Mouse (Mus musculus) left cerebral cortex, postnatal 14 days (tissue): ENCODE results near the gene Arhgap29. TPM values are rescaled to one million over a fixed set of nuclear protein-coding genes. Genes with fewer than 3 reads are reported as not detected.

Experiments
- DNase-seq, 2 experiments: peaks; one replicate each; pipeline ENCODE4 v3.0.0; 2021 to 2022; ENCODE audit warnings: low spot score in 2 of 2, mixed read lengths in 1 of 2
- intact Hi-C: fragments of 180-260 bp; cut with DNase I; formaldehyde crosslinking; loops from one replicate; pipeline ENCODE4 v1.15.1; 2025
- total RNA-seq, 2 experiments: library from RNA; stranded (reverse); gene quantifications; 2 replicates each; pipeline ENCODE4 v1.2.3; 2021

Arhgap29 gene
- total RNA-seq, 2 experiments from 2014 or later: 26.3 to 28.2 TPM

DNA sequence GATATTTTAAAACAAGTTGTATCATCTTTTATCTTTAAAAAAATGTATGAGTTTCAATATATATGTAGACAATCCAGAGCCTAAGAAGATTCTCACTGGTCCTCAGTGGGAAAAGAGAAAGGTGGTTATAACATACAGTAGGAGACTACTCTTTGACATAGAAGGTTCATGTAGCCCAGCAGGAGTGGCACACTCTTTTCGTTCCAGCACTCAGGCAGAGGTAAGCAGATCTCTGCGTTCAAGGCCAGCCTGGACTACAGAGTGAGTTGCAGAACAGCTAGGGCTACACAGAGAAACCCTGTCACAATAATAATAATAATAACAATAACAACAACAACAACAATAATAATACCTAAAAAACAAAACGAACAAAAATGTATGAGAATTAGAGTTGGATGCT, 23.0 kb downstream of the Arhgap29 start:
- intact Hi-C loops: no loop called here

DNA sequence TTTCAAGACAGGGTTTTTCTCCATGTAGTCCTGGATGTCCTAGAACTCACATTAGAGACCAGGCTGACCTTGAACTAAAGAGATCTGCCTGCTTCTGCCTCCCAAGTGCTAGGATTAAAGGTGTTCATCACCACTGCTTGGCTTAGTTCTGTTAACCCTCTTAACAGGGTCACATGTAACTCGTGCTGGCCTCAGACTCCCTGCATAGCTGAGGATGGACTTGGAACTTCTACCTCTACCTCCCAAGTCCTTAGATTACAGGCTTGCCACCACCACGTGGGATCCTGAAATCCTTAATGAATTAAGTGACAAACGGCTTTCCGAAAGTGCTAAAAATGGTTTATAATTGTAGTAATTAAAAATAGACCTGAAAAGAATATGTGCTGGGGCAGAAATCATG, 29.0 kb downstream of the Arhgap29 start:
- no peak for DNase-seq
- intact Hi-C loops: no loop called here

More for the DNA sequence above, 23.0 kb downstream of the Arhgap29 start:
- no peak for DNase-seq

DNA sequence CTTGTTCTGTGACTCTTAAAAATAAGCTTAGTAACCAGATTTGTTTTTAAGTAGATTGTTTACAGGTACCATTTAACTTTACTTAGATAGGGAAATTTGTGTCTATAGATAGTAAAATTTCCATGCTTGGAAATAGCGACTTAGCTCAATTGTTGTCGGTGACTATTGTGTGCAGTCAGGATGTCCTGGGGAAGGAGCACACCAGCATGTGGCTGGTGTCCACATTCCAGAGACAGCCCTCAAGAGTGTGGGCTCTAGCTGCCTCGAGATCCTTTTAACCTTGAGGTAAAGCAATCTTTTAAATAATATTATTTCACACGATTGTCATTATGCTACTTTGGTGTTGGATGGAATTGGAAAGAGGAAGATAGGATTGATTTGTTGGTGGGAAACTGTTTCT, 30.1 kb downstream of the Arhgap29 start:
- intact Hi-C loops: no loop called here
- no peak for DNase-seq

DNA sequence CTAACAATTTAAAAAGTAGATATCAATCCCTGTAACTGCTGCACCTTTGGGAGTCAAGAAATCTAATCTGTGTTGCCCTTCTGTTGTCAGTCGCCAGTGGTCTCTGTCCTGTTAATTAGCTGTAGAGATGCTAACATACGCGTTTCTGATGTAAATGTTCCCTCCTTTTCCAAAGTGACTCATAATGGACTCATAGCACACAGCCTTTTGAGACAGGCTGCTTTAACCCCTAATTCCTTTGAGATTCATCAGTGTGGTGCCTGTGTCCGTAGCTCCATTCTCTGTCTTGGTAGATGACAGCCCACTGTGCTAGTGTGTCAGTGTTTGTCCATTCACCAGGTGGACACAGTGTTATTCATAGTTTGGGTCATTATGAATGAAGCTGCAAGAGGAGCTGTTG, 42.8 kb downstream of the Arhgap29 start:
- intact Hi-C loops: no loop called here
- DNase-seq: no peak

DNA sequence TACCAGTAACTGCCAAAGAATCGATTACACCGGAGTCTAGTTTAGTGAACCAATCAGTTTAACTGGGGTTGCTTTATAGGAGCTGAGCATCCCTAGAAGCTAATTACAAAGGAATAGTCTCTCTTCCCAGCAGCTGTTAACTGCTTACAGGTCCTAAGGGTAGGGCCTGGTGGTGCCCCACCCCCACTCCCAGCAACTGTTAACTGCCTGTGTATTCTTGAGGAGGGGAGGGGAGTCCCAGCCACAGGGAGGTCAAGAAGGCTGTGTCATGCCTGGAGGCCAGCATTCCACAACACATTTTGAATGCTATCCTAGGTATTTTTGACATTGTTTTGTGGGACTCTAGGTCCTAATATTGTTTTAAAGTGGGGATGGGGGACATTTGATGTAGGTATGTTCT, 47.6 kb downstream of the Arhgap29 start:
- no peak for DNase-seq
- intact Hi-C loops: no loop called here

DNA sequence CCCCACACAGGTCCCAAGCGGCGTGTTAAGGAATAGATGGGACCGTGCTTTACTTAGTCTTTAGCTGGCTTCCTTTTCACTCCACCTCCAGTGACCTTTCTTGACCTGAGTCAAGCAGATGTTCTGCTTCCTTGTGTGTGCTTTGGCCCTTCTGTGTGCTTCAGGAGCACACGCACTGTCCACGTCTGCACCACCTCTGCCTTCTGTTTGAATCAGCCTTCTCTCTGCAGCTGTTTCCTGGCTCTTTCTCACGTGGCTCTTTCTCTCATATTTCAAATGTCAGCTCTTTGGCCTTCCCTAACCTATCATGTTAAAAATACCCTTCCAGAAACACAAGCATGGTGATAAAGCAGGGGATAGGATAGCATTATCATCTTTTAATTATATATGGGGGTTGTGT, 49.2 kb downstream of the Arhgap29 start:
- DNase-seq: no peak
- intact Hi-C loops: no loop called here

DNA sequence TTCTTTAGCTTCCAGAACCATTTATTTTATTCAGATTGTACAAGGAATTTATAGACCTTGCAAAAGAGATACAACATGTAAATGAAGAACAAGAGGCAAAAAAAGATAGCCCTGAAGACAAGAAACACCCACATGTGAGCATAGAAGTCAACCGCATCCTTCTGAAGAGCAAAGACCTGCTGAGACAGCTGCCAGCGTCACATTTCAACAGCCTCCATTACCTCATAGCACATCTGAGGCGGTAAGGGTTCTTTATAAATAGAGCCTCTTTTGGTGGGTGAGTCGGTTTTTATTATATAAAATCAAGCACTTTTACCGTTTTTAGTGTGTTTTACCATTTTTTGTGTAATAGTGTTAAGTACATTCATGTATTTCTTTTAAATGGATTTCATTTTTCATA, 57.5 kb downstream of the Arhgap29 start:
- intact Hi-C loops: no loop called here
- DNase-seq: no peak

DNA sequence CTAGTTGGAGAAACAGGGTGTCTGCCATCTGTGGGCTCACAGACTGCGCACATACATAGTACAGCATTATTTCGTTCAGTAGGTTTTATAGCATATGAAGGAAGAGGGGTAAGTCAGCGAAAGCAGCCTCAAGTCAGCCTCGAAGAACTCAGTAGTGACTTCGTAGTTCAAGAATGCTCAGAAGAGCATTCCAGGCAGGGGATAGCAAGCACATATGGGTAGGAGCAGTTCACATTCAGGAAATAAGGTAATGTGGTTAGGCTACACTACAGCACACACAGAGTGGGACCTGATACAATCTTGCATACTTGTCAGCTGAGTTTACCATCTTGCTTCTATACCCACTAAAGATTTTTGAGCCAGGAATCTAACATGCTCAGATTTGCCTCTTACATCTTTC, 58.0 kb downstream of the Arhgap29 start:
- no peak for DNase-seq
- intact Hi-C loops: no loop called here

DNA sequence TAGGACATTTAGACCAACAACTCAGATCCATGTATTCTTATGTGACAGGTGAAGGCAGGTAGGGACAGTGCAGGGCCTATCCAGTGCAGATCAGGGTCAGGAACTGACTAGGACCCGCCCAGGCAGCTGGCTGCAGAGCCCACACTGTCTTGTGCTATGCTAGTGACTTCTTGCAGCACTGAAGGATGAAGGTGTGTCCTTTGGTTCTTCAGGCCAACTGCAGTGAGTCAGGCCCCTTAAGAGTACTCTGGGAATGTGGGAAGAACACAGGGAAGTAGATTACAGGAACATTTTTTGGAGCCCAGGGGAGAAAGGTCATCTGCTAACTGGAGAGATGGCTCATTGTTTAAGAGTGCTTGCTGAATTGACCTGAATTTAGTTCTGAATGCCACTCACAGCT, 60.1 kb downstream of the Arhgap29 start:
- DNase-seq: no peak
- intact Hi-C loops: no loop called here

DNA sequence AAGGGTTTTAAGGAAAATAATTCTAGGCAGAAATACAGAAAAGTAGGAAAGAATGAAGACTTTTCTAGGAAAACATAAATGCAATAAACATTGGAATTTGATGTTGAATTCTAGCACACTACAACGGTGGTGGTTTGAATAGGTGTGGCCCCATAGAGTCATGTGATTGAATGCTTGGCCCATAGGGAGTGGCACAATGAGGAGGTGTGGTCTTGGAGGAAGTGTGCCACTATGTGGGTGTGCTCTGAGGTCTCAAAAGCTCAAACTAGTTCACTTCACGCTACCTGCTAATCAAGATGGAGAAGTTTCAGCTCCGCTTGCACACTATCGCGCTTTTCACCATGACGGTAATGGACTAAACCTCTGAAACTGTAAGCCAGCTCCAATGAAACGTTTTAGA, 66.1 kb downstream of the Arhgap29 start:
- DNase-seq: no peak
- intact Hi-C loops: no loop called here

DNA sequence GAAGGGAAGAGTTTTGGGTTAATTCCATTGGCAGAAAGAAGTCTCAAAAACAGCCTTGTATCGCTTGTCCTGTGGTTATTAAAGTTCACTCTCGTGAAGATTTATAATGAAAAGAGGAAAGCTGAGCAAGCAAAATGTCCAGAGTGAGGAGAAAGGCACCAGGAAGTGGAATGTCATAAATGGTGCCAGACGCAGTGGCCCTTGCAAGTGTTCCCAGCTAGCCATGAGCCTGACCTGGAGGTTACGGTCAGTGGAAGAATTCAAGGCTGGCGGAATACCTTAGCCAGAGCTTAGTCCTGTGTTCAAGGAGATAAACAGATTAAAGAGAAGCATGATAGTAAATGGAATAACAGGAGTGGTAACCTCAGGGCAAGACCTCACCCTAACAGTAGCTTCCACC, 66.8 kb downstream of the Arhgap29 start:
- intact Hi-C loops: no loop called here
- no peak for DNase-seq

DNA sequence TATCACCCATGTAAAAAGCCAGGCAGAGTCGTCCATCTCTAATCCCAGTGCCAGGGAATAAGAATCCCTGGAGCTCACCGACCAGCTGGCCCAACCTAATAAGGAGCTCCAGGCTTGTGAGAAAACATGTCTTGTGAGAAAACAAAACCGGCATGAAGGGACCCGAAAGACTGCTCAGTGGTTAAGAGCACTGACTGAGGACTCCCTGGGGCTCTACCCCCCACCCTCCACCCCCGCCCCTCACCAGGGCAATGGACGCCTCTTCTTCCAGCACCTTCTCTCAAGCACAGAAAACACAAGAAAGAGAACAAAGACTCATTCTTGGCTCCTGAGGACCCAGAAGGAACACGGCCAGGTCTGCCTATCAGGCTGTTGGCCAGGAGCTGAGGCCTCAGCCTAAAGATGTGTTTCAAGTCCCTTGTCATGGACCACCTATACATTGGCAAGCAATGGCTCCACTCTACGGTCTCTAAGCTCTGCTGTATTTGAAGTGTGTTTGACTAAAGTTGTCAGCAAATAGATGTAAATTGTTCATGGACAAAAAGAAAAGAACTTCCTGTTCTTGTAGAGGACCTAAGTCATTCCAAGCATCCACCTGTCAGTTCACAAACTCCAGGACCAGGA, 68.8 kb downstream of the Arhgap29 start:
- intact Hi-C loops: no loop called here

DNA sequence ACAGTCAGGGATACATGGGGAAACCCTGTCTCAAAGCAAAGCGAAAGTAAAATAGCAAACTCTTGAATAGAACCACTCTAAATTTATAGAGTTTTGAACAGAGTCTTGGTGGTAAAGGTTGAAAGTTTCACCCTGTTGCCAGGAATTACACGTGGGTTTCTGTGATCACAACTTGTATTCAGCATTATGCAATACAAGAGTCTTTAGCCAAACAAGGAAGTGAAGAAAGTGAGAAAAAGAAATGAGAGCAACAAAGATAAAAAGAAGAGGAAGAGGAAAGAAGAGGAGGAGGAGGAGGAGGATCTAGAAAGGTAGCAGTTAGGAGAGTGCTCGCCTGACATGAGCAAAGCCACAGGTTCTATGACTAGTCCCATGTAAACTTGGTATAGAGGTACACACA, 70.0 kb downstream of the Arhgap29 start:
- no peak for DNase-seq
- intact Hi-C loops: no loop called here

More for the DNA sequence above, 68.8 kb downstream of the Arhgap29 start:
- no peak for DNase-seq

DNA sequence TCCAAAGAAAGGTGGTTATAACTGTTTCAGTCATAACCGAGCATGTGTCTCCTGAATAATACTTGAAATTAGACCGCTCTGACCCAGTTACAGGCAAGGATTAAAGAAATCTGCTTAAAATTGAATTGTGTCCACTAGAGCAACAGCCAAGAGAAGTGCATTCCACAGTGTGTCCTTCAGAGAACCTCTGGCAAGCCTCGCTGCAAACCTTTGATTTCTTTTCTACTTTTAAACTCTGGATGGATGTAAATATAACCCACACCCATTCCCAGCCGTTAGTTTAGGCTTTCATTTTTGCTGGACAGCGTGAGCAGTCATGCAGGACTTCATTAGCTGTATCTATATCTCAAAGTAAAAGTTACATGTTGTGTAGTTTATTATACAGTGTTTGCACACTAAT, 74.3 kb downstream of the Arhgap29 start:
- intact Hi-C loops: no loop called here
- DNase-seq: no peak

DNA sequence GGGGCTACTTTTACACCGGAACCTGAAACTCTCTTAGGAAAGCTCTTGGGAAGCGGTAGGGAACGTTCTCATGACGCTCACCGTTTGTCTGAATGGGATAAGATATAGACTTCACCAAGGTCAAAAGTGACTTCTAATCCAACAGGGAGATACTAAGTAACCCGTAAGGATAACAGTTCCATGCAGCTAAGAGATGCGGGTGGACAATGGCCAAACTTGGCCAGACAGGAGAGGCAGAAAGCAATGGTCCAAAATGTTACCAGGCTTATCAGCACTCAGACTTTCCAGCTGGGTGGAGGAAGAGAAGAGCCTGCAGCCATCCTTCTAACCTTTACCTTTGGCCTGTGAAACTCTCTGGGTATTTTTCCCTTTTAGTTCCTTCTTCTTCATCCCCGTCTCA, 75.4 kb downstream of the Arhgap29 start:
- DNase-seq: no peak
- intact Hi-C loops: no loop called here

DNA sequence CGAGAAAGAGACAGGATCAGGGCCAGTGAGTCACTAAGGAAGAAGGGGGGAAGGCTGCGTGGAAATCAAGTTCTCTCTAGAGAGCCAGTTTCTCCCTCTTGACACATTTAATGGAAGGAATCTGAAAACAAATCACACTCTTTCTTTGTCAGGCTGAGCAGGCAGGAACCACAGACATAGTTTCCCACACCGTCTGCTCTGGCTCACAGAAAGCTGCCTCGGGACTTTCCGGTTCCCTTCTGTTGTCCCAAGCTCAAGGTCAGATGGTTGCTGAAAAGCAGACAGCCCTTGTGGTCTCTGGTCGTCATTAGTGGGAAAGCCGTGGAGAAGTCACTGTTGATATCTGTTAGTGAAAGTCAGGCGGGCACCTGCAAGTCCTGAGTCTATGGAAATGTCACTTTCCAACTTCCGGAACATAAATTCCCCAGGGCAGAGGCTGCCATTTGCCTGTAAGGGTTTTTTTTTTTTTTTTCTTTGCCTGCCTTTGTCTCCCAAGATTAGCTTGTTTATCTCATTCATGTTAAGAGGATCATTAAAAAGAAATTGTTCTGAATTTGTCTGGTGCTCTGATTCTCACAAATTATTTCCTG, 81.0 kb downstream of the Arhgap29 start:
- intact Hi-C loops: no loop called here
- no peak for DNase-seq

DNA sequence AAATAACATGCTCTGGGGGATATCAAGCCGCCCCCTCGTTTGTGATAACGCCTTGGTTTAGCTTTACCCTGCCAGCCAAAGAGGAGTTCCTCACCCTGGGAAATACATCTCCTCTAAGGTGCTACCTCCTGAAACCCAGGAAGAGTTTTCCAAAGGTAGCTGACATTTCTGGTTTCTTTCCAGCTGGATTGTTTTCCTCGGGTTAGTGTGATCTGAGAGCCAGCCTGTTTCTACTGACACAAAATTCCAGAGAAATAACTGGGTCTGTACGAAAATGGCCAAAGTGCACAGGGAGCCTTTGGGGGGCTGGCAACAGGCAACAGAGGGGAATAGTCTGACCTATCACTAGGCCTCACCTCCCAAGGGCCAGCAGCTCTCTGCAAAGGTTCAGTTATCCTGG, 81.9 kb downstream of the Arhgap29 start:
- DNase-seq: no peak

DNA sequence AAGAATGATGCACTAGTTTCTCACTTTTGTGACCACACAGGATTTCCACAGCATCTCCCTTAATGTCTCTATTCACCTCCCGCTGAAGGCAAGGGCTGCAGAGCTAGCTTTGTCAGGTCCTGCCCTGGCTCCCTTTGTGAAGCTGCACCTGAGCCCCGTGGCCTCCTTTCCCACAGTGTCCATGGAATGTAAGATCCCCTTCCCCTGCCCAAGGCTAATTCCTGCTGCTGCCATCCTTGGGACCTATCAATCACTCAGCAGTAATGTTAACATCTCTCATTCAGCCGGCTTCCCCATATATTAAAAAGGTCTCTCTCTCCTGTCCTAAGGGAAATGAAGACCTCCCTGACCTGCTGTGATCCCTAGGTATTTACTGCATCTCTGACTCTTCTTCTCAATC, 82.8 kb downstream of the Arhgap29 start:
- no peak for DNase-seq
- intact Hi-C loops: no loop called here

More for the DNA sequence above, 81.9 kb downstream of the Arhgap29 start:
- intact Hi-C loops: no loop called here

DNA sequence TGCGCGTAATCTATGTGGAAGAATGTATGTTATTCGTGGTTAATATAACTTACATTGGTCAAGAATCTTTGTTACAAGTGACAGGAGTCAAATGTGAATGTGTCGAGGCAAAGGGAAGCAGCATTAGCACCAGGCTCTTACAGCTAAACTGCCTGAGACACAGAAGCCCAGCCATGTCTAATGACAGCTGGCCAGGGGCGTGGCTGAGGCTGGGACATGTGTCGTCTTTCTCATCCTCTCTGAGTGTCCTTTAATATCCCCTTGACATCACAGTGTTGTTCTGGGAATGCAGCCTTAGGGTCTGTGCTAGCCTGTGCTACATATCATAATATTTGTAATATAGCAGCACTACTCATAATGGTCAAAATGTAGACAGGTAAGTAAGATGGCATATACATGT, 88.2 kb downstream of the Arhgap29 start:
- DNase-seq: no peak
- intact Hi-C loops: no loop called here

DNA sequence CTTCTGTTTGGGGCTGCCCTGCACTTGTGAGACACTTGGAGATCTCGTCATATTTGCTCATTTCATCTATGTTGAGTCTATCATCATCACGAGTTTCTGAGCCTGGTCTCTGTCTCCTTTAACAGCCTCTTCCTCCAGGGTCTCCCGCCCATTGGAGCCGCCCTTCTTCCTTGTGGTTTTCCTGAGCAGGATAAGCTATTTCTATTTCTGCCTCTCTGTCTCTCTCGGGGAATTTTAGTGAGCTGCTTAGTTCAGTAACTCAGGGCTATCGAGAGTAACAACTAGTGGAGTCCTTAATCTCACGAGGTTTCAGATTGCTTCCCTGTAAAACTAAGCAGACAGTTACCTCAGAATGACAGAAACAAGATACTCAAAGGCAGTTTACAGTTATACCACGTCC, 90.8 kb downstream of the Arhgap29 start:
- intact Hi-C loops: no loop called here
- no peak for DNase-seq

DNA sequence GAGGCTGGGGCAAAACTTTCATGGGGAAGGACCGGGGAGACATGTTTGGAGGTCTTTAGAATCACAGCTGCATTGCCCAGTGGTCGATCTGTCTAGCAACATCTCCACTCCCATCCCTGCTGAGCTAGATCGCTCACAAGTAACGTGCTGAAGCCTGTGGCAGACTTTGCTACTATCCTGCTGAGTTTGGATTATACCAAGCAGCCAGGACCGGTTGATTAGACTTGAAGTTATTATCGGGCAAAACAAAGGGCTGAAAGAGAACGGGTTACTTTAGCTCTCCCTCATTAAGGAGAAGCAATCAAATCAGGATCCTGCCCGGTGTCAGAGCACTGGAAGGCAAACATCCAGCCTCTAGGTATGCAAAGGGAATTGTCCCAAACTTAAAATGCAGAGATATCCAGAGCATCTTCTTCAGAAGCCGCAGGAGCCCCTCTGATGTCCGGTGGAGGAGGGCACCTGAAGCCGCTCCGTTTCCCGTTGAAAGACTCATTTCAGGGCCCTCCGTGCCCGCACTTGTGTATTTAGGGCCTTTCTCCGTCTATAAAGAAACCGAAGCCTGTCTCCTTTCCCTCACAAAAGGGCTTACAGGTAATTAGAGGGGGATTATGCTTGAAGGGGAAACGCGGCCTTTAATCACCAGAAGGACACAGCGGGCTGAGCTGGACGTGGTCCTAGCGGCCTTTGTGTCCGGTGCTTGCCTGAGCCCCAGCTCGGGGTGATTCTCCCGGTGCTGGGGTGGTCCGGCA, 91.6 kb downstream of the Arhgap29 start, which contains the start of gene Abca4:
Abca4 (plus strand) TSS at position 645 of the 749 bp plus-strand sequence.
- intact Hi-C loops: no loop called here

More for the DNA sequence above, 91.6 kb downstream of the Arhgap29 start, which contains the start of gene Abca4:
- no peak for DNase-seq
